In the genomic region with DNA sequence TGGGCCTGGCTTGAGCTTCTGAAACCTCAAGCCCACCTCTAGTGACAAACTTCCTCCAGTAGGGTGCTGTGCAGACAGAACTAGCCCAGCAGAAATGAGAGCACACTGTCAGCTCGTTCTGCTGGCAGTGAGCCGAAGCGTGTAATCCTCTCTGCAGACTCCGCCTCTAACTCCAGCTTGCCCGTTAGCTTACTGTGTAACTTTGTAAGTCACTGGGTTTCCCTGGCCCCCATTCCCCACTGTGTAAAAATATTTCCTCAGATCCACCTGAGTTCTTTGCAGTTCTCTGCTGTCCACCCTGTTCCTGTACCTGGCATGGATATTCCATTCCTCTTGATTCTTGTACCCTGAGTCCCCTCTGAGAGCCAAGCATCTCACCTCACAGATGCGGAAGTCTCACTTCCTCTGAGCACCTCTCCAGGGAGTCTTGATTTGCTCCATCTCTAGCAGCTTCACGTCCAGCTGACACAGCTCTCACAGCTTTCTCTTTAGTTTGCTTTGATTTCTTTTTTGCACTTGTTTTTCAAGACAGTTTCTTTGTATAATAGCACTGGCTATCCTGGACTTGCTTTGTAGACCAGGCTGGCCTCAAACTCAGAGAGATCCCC, we compare ENCODE assay signal across 8 mouse cellular contexts. TPM values are rescaled to one million over a fixed set of nuclear protein-coding genes. Genes with fewer than 3 reads are reported as not detected.
A peak's percentile ranks its signal among the peaks of the same experiment; 100 is the strongest.
DNase-seq lines count a peak whose midpoint lies in the region; ATAC-seq and TF ChIP-seq lines count a peak whose summit lies in the region.
"Had no signal": no experiment of that assay in that cellular context is flagged by ENCODE, and none has a peak within 500 bp of the region (broad histone marks: within the 10 kb centered on the region; RNA-seq: fewer than 3 reads in every experiment).

No protein-coding gene starts in this region.

- no peak for TF ChIP-seq POLR2A in liver, adult 2 months (IDR thresholded peaks at IDR 0.05; ENCODE audit: extremely low read depth, insufficient read depth, low read length)

- no peak overlapping the region for H3K4me3 ChIP-seq in liver, adult 2 months (ENCODE audit: insufficient read depth, low read depth, low read length)
- H3K4me3 ChIP-seq in liver, embryonic 11.5 days (ENCODE audit: low read depth, low read length), result no peak overlapping the region
- H3K4me3 ChIP-seq in macrophage (ENCODE audit: inconsistent target), result no peak overlapping the region
- H3K4me3 ChIP-seq: megakaryocyte, embryonic 14.5 days had no signal

- no peak overlapping the region for H3K4me2 ChIP-seq in liver, embryonic 11.5 days

- H3K27ac ChIP-seq in liver, adult 2 months (replicated peaks; ENCODE audit: insufficient read depth, low read depth, low read length), result no peak overlapping the region
- no peak overlapping the region for H3K27ac ChIP-seq in liver, embryonic 11.5 days (ENCODE audit: low read depth, low read length)
- peak overlapping the region; percentile 12; the same call in 1 of the 2 replicates for H3K27ac ChIP-seq in macrophage

- ATAC-seq in liver, embryonic 11.5 days (replicated peaks; ENCODE audit: low FRiP score), result no peak

- WGBS in liver, adult 2 months, result 33% methylated on average over 7 of the region's 7 CpGs
- 77% methylated on average over 7 of the region's 7 CpGs for WGBS in liver, embryonic 11.5 days
- 66% methylated on average over 7 of the region's 7 CpGs for WGBS in macrophage (ENCODE audit: missing documents)

- no peaks in the 10 kb centered on the region for H3K4me1 ChIP-seq in liver, adult 2 months (ENCODE audit: control insufficient read depth, insufficient read depth, low read length)
- peaks cover 19% of the 10 kb centered on the region for H3K4me1 ChIP-seq in liver, embryonic 11.5 days (replicated peaks; ENCODE audit: control insufficient read depth, insufficient read depth, low read length)

- H3K79me2 ChIP-seq in liver, adult 2 months (ENCODE audit: control insufficient read depth, insufficient read depth, low read length), result no peaks in the 10 kb centered on the region
- peaks cover 76% of the 10 kb centered on the region; the same call in 1 of the 2 replicates for H3K79me2 ChIP-seq in macrophage (ENCODE audit: inconsistent target)

- H3K9me3 ChIP-seq in liver, embryonic 11.5 days (ENCODE audit: control insufficient read depth, low read length), result no peaks in the 10 kb centered on the region
- H3K9me3 ChIP-seq: megakaryocyte, embryonic 14.5 days had no signal

- H3K36me3 ChIP-seq in liver, adult 2 months (ENCODE audit: control insufficient read depth, insufficient read depth, low read length), result no peaks in the 10 kb centered on the region
- H3K36me3 ChIP-seq in liver, embryonic 11.5 days (ENCODE audit: control insufficient read depth, insufficient read depth, low read length), result peaks cover 8% of the 10 kb centered on the region
- H3K36me3 ChIP-seq in macrophage (ENCODE audit: inconsistent target), result peaks cover 97% of the 10 kb centered on the region

- no peaks in the 10 kb centered on the region for H3K27me3 ChIP-seq in liver, adult 2 months (ENCODE audit: control insufficient read depth, insufficient read depth, low read length)
- no peaks in the 10 kb centered on the region for H3K27me3 ChIP-seq in liver, embryonic 11.5 days (replicated peaks; ENCODE audit: control insufficient read depth, insufficient read depth, low read length)

- no peak for TF ChIP-seq CTCF in liver, adult 2 months (IDR thresholded peaks at IDR 0.05; ENCODE audit: low read depth, low read length)

- peak; percentile 53 for DNase-seq in liver, adult 2 months (ENCODE audit: extremely low read depth, low read depth, low spot score)
- no peak for DNase-seq in liver, embryonic 11.5 days (ENCODE audit: low spot score)
- peak; percentile 14 to 40 for DNase-seq in gastrocnemius, adult 8-10 months (ENCODE audit: low spot score in 2 of 2)
- peak; percentile 73 to 76 for DNase-seq in kidney, adult 8-10 months
- no peak for DNase-seq in embryo, embryonic 10 days (ENCODE audit: low spot score)
- DNase-seq in MN1 (ENCODE audit: low spot score), result no peak

- no peak overlapping the region for H3K9ac ChIP-seq in liver, adult 2 months (ENCODE audit: low read depth, low read length)
- no peak overlapping the region for H3K9ac ChIP-seq in liver, embryonic 11.5 days (ENCODE audit: low read depth, low read length)

RNA-seq across cellular contexts. Expression of a gene that starts 51.0 kb away (rescaled TPM):
- 0.07 and 0.65 TPM in 2 replicates for total RNA-seq in liver, adult 2 months (2014; rRNA removed)
- 0.11 and 0.29 TPM in 2 replicates for polyA plus RNA-seq in liver, adult 2 months (2012; rRNA removed)
- 0.33 and 0.48 TPM in 2 replicates for polyA plus RNA-seq in liver, embryonic 11.5 days (2014; fragmentation: Nextera tagmentation; extraction: Ambion mirVana)
- total RNA-seq in gastrocnemius, adult 8-10 months (2022), result under 1 TPM in 2 of 4 experiments, not detected in 2; 0.29 to 0.48 TPM
- total RNA-seq in macrophage (2018; cell fraction: chromatin; rRNA removed), result not detected
- total RNA-seq in macrophage (2018; cell fraction: cytosol; rRNA removed), result under 1 TPM in 4 of 26 experiments, not detected in 22; 0.05 to 0.11 (median 0.08) TPM
- not detected for total RNA-seq in macrophage (2018; cell fraction: nucleus; rRNA removed)
- polyA plus RNA-seq in macrophage (2018), result not detected in 3 replicates

Comparison
In these comparisons a context has a peak if more than half of its experiments do, and no peak if none do; other contexts are left out.
1. DNase-seq: peak in liver, adult 2 months (single experiment), gastrocnemius, adult 8-10 months (2 of 2) and kidney, adult 8-10 months (2 of 2); none in liver, embryonic 11.5 days (single experiment), embryo, embryonic 10 days (single experiment) and MN1 (single experiment).